Mouse (Mus musculus) erythroblast, embryonic 14.5 days (primary cell): ENCODE measurements around the gene Atg16l1.

Source experiments
- GATA1 ChIP-seq: IDR thresholded peaks from 2 replicates; pipeline ENCODE4 v1.6.1; 2012; ENCODE audit warnings: low read length, inconsistent platforms, mixed read lengths
- TAL1 ChIP-seq: IDR thresholded peaks from 3 replicates; pipeline ENCODE4 v1.6.1; 2012; ENCODE audit warnings: low read length, inconsistent platforms, mixed read lengths

DNA sequence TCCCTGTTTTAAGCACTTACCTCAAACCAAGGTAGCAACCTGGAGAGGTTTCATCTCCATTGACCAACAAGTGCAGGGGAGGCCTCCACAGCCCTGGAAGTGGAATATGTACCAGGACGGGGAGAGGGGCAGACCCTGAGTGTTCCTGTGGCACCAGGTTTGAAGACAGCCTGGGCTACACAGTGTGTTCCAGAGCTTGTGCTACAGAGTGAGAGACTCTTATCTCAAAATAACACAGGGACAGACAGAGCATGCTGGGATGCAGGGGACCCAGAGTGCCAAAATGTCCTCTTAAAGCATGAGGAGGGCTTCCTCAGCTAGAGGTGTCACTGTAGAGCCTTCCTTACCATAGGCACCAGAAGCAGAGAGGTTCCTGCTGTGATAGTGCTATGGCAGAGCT is 52.1 kb downstream of the Atg16l1 start:
- TF ChIP-seq TAL1, result no peak
- TF ChIP-seq GATA1, result no peak
